Mouse (Mus musculus) intestine, embryonic 16.5 days (tissue): ENCODE results near the gene Snapc4. TPM values are rescaled to one million over a fixed set of nuclear protein-coding genes. Genes with fewer than 3 reads are reported as not detected.

ENCODE experiments used
- ATAC-seq: fragments of 200-750 bp; cut with Nextera tagmentation; 2 replicates; pipeline ENCODE4 v1.8.0; 2017; ENCODE audit warnings: moderate TSS enrichment, moderate library complexity
- H3K27ac ChIP-seq: fragments of 300-500 bp; sonication (generic); 2 replicates; pipeline ENCODE4 v1.5.1; 2014; ENCODE audit warnings: mild to moderate bottlenecking, low read length
- H3K27me3 ChIP-seq: fragments of 300-500 bp; sonication (generic); replicated peaks from 2 replicates; pipeline ENCODE4 v1.6.1; 2014; ENCODE audit warnings: low read length, control low read depth, mixed read lengths; ENCODE audit not compliant: control insufficient read depth, insufficient read depth
- H3K36me3 ChIP-seq: fragments of 300-500 bp; sonication (generic); 2 replicates; pipeline ENCODE4 v1.6.1; 2014; ENCODE audit warnings: low read length, control low read depth; ENCODE audit not compliant: control insufficient read depth, insufficient read depth
- H3K4me1 ChIP-seq: fragments of 300-500 bp; sonication (generic); 2 replicates; pipeline ENCODE4 v1.6.1; 2014; ENCODE audit warnings: low read length, control low read depth, mixed read lengths; ENCODE audit not compliant: control insufficient read depth, insufficient read depth
- H3K4me2 ChIP-seq: fragments of 300-500 bp; sonication (generic); 2 replicates; pipeline ENCODE4 v1.6.1; 2014; ENCODE audit warnings: low read depth, low read length, control low read depth
- H3K4me3 ChIP-seq: fragments of 300-500 bp; sonication (generic); 2 replicates; pipeline ENCODE4 v1.5.1; 2014; ENCODE audit warnings: mild to moderate bottlenecking, low read length
- H3K9ac ChIP-seq: fragments of 300-500 bp; sonication (generic); 2 replicates; pipeline ENCODE4 v1.6.1; 2014; ENCODE audit warnings: low read depth, low read length
- H3K9me3 ChIP-seq: fragments of 300-500 bp; sonication (generic); 2 replicates; pipeline ENCODE4 v1.6.1; 2016; ENCODE audit warnings: low read length, control low read depth; ENCODE audit not compliant: control insufficient read depth
- WGBS: fragments of 180-500 bp; shearing (Covaris S2); extraction: QIAGEN DNeasy Blood & Tissue Kit; methylation state at CpG from one replicate; pipeline ENCODE4 v1.1.7; 2014; 5-methylcytosine and 5-hydroxymethylcytosine counted together
- polyA plus RNA-seq: library from polyadenylated mRNA; unstranded; fragments of >200 nt; fragmentation: Nextera tagmentation; extraction: Ambion mirVana; gene quantifications from 2 replicates; pipeline ENCODE4 v1.2.1, GENCODE M21; 2015

Gene Snapc4
- polyA plus RNA-seq, 1 experiment from 2014 or later, result 19.1 TPM

GRCm38 (mm10) chr2:26320245-26321185 lies 59.9 kb downstream of the Snapc4 start:
- H3K27ac ChIP-seq, result no peak overlapping the region
- H3K9ac ChIP-seq, result no peak overlapping the region
- H3K4me1 ChIP-seq, result peaks cover 21% of the 10 kb centered on the region
- H3K4me3 ChIP-seq, result no peak overlapping the region
- H3K36me3 ChIP-seq, result no peaks in the 10 kb centered on the region
- no peaks in the 10 kb centered on the region for H3K27me3 ChIP-seq
- H3K4me2 ChIP-seq, result no peak overlapping the region
- WGBS, result 86% methylated on average over 14 of the region's 14 CpGs
- H3K9me3 ChIP-seq, result no peaks in the 10 kb centered on the region
- no peak for ATAC-seq

GRCm38 (mm10) chr2:26319519-26320244 lies 60.8 kb downstream of the Snapc4 start:
- Histone ChIP-seq H3K9ac (no peak overlapping the region), H3K27ac (no peak overlapping the region), H3K4me3 (no peak overlapping the region), H3K27me3 (no peaks in the 10 kb centered on the region), H3K4me2 (no peak overlapping the region), H3K36me3 (no peaks in the 10 kb centered on the region), H3K9me3 (no peaks in the 10 kb centered on the region), H3K4me1 (peaks cover 24% of the 10 kb centered on the region)
- 86% methylated on average over 13 of the region's 13 CpGs for WGBS
- no peak for ATAC-seq

GRCm38 (mm10) chr2:26319109-26319508 lies 61.3 kb downstream of the Snapc4 start:
- 90% methylated on average over 9 of the region's 9 CpGs for WGBS
- no peak for ATAC-seq
- H3K27ac ChIP-seq, result no peak overlapping the region
- 0 out of 2 replicates have a peak overlapping the region, but pooled peaks have one; percentile 1 for H3K9ac ChIP-seq
- H3K9me3 ChIP-seq, result no peaks in the 10 kb centered on the region
- H3K27me3 ChIP-seq, result no peaks in the 10 kb centered on the region
- H3K4me3 ChIP-seq, result no peak overlapping the region
- H3K4me1 ChIP-seq, result peaks cover 29% of the 10 kb centered on the region
- H3K36me3 ChIP-seq, result no peaks in the 10 kb centered on the region
- no peak overlapping the region for H3K4me2 ChIP-seq

- Histone ChIP-seq H3K4me2 (no peak overlapping the region), H3K4me1 (peaks cover 31% of the 10 kb centered on the region), H3K4me3 (no peak overlapping the region), H3K36me3 (no peaks in the 10 kb centered on the region), H3K27ac (no peak overlapping the region), H3K27me3 (no peaks in the 10 kb centered on the region), H3K9ac (peak overlapping the region; percentile 21; the same call in 1 of the 2 replicates), H3K9me3 (no peaks in the 10 kb centered on the region)
- ATAC-seq, result no peak
- 86% methylated on average over 3 of the region's 3 CpGs for WGBS
Measured at GRCm38 (mm10) chr2:26317991-26318672, 62.3 kb downstream of the Snapc4 start.

GRCm38 (mm10) chr2:26317371-26317770 lies 63.1 kb downstream of the Snapc4 start:
- no peak for ATAC-seq
- 62% methylated on average over 3 of the region's 3 CpGs for WGBS

GRCm38 (mm10) chr2:26316576-26317246 lies 63.7 kb downstream of the Snapc4 start:
- ATAC-seq, result no peak
- 49% methylated on average over 9 of the region's 9 CpGs for WGBS

More at GRCm38 (mm10) chr2:26317371-26317770, 63.1 kb downstream of the Snapc4 start:
- Histone ChIP-seq H3K27ac (no peak overlapping the region), H3K36me3 (no peaks in the 10 kb centered on the region), H3K4me2 (peak overlapping the region; percentile 68), H3K4me1 (peaks cover 31% of the 10 kb centered on the region), H3K9ac (peak overlapping the region; percentile 91; the same call in 1 of the 2 replicates), H3K4me3 (no peak overlapping the region), H3K27me3 (no peaks in the 10 kb centered on the region), H3K9me3 (no peaks in the 10 kb centered on the region)

GRCm38 (mm10) chr2:26315925-26316311 lies 64.5 kb downstream of the Snapc4 start:
- H3K27me3 ChIP-seq, result no peaks in the 10 kb centered on the region
- no peaks in the 10 kb centered on the region for H3K9me3 ChIP-seq
- no peaks in the 10 kb centered on the region for H3K36me3 ChIP-seq
- ATAC-seq, result peak; percentile 68
- H3K27ac ChIP-seq, result peak overlapping the region; percentile 95
- 2% methylated on average over 11 of the region's 11 CpGs for WGBS
- peaks cover 31% of the 10 kb centered on the region for H3K4me1 ChIP-seq
- peak overlapping the region; percentile 82 for H3K4me3 ChIP-seq
- H3K4me2 ChIP-seq, result peak overlapping the region; percentile 68
- H3K9ac ChIP-seq, result peak overlapping the region; percentile 91

More at GRCm38 (mm10) chr2:26316576-26317246, 63.7 kb downstream of the Snapc4 start:
- Histone ChIP-seq H3K27me3 (no peaks in the 10 kb centered on the region), H3K9ac (peak overlapping the region; percentile 91), H3K27ac (peak overlapping the region; percentile 95), H3K4me3 (peak overlapping the region; percentile 82), H3K4me2 (peak overlapping the region; percentile 68), H3K4me1 (peaks cover 31% of the 10 kb centered on the region), H3K36me3 (no peaks in the 10 kb centered on the region), H3K9me3 (no peaks in the 10 kb centered on the region)

GRCm38 (mm10) chr2:26315072-26315924 lies 65.2 kb downstream of the Snapc4 start, which contains the start of gene Gpsm1:
Gpsm1 (plus strand) TSS chr2:26315515.
- Histone ChIP-seq H3K4me3 (peak within 1 kb of the TSS; percentile 82), H3K9me3 (no peaks in the 10 kb centered on the region), H3K36me3 (no peaks in the 10 kb centered on the region), H3K27me3 (no peaks in the 10 kb centered on the region), H3K4me2 (peak within 1 kb of the TSS; percentile 68), H3K9ac (peak within 1 kb of the TSS; percentile 91), H3K27ac (peak within 1 kb of the TSS; percentile 95), H3K4me1 (peaks cover 31% of the 10 kb centered on the region)
- ATAC-seq, result peak; percentile 82
- WGBS, result 1% methylated on average over 62 of the region's 66 CpGs
